Mouse (Mus musculus) myocyte (in vitro differentiated cells): ENCODE results near the gene Nudt13. TPM values are rescaled to one million over a fixed set of nuclear protein-coding genes. Genes with fewer than 3 reads are reported as not detected.

Source experiments
- H3K27me3 ChIP-seq: one replicate; pipeline ENCODE4 v1.6.1; 2011; ENCODE audit not compliant: control insufficient read depth, insufficient read depth, insufficient read length
- H3K36me3 ChIP-seq: one replicate; pipeline ENCODE4 v1.6.1; 2011; ENCODE audit not compliant: control insufficient read depth, insufficient read depth
- H3K4me2 ChIP-seq: one replicate; pipeline ENCODE4 v1.6.1; 2011; ENCODE audit warnings: low read depth, control low read depth
- H3K4me3 ChIP-seq: one replicate; pipeline ENCODE4 v1.5.1; 2011; ENCODE audit warnings: mild to moderate bottlenecking, control low read depth, moderate library complexity
- H3K79me2 ChIP-seq: one replicate; pipeline ENCODE4 v1.6.1; 2011; ENCODE audit not compliant: control insufficient read depth, insufficient read depth
- H3ac ChIP-seq: one replicate; pipeline ENCODE4 v1.6.1; 2011; ENCODE audit not compliant: control insufficient read depth, insufficient read length
- CEBPB ChIP-seq: IDR thresholded peaks from 2 replicates; pipeline ENCODE4 v1.6.1; 2011; ENCODE audit warnings: mild to moderate bottlenecking, moderate library complexity; ENCODE audit not compliant: poor library complexity, insufficient read depth, severe bottlenecking
- E2F4 ChIP-seq: IDR thresholded peaks from one replicate; pipeline ENCODE4 v1.6.1; 2011; ENCODE audit warnings: mild to moderate bottlenecking, control low read depth, moderate library complexity; ENCODE audit not compliant: insufficient read depth
- MAX ChIP-seq: IDR thresholded peaks from one replicate; pipeline ENCODE4 v1.6.1; 2011; ENCODE audit warnings: low read depth, mild to moderate bottlenecking, control low read depth
- MYOD1 ChIP-seq, 3 experiments: IDR thresholded peaks; one replicate each; pipeline ENCODE4 v1.6.1; 2011; ENCODE audit warnings: control low read depth in 2 of 3, low read depth in 2 of 3, mild to moderate bottlenecking in 2 of 3, moderate library complexity in 1 of 3; ENCODE audit not compliant: insufficient read length in 2 of 3, control insufficient read depth in 1 of 3
- MYOG ChIP-seq, 3 experiments: IDR thresholded peaks; one replicate each; pipeline ENCODE4 v1.6.1; 2011; ENCODE audit warnings: control low read depth in 2 of 3, low read depth in 2 of 3, mild to moderate bottlenecking in 2 of 3; ENCODE audit not compliant: insufficient read length in 2 of 3, control insufficient read depth in 1 of 3, insufficient read depth in 1 of 3
- POLR2A ChIP-seq: IDR thresholded peaks from one replicate; pipeline ENCODE4 v1.6.1; 2011; ENCODE audit warnings: low read depth, mild to moderate bottlenecking, control low read depth, moderate library complexity; ENCODE audit not compliant: insufficient read length
- POLR2AphosphoS2 ChIP-seq: IDR thresholded peaks from one replicate; pipeline ENCODE4 v1.6.1; 2011; ENCODE audit warnings: low read depth, control low read depth; ENCODE audit not compliant: insufficient read length
- REST ChIP-seq: IDR thresholded peaks from one replicate; pipeline ENCODE4 v1.6.1; 2011; ENCODE audit warnings: mild to moderate bottlenecking, control low read depth, moderate library complexity; ENCODE audit not compliant: insufficient read depth, insufficient read length
- SRF ChIP-seq: IDR thresholded peaks from one replicate; pipeline ENCODE4 v1.6.1; 2011; ENCODE audit warnings: low read depth; ENCODE audit not compliant: control insufficient read depth, insufficient read length
- TCF12 ChIP-seq: IDR thresholded peaks from one replicate; pipeline ENCODE4 v1.6.1; 2011; ENCODE audit warnings: mild to moderate bottlenecking, control low read depth; ENCODE audit not compliant: poor library complexity, insufficient read depth, severe bottlenecking
- TCF3 ChIP-seq: IDR thresholded peaks from one replicate; pipeline ENCODE4 v1.6.1; 2011; ENCODE audit warnings: low read depth, control low read depth; ENCODE audit not compliant: insufficient read length
- USF1 ChIP-seq: IDR thresholded peaks from one replicate; pipeline ENCODE4 v1.6.1; 2011; ENCODE audit warnings: low read depth, mild to moderate bottlenecking, control low read depth, moderate library complexity
- polyA plus RNA-seq: library from polyadenylated mRNA; unstranded; fragments of >200 nt; fragmentation: generic; extraction: Trizol; gene quantifications from one replicate; pipeline ENCODE4 v1.2.1, GENCODE M21; 2012; ENCODE audit warnings: missing spikeins

Nudt13 gene
- polyA plus RNA-seq, 1 experiment: 11.1 TPM

DNA sequence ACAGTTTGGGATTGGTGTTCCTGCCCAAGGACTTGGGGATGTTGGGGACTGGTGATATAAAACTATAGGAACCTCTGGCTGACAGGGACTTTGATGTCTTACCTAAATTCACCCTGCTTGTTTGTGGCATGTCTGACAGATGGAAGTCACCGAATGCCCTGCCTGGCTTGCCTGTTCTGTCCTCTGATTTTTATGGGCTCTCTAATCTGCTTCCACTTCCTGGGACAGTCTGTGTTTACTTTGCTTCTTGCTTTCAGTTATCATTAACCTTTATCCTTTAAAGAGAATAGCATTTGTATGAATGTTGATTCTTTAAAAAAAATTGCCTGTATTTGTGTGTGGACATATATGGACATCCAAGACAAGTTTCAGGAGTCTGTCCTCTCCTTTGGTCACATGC is 20.6 kb downstream of the Nudt13 start:
- Histone ChIP-seq H3K4me2 (no peak overlapping the region), H3ac (no peak overlapping the region), H3K36me3 (peaks cover 5% of the 10 kb centered on the region), H3K79me2 (no peaks in the 10 kb centered on the region), H3K4me3 (no peak overlapping the region), H3K27me3 (no peaks in the 10 kb centered on the region)
- TF ChIP-seq MAX (no peak), SRF (no peak), POLR2A (no peak), REST (no peak), E2F4 (no peak), TCF12 (no peak), CEBPB (no peak), POLR2AphosphoS2 (no peak), USF1 (no peak), MYOG (IDR thresholded peaks at IDR 0.05; ENCODE audit: control insufficient read depth in 1 of 3, insufficient read depth in 1 of 3, insufficient read length in 2 of 3, low read depth in 2 of 3) (no peak), MYOD1 (IDR thresholded peaks at IDR 0.05; ENCODE audit: control insufficient read depth in 1 of 3, insufficient read length in 2 of 3, low read depth in 2 of 3) (no peak), TCF3 (no peak)

DNA sequence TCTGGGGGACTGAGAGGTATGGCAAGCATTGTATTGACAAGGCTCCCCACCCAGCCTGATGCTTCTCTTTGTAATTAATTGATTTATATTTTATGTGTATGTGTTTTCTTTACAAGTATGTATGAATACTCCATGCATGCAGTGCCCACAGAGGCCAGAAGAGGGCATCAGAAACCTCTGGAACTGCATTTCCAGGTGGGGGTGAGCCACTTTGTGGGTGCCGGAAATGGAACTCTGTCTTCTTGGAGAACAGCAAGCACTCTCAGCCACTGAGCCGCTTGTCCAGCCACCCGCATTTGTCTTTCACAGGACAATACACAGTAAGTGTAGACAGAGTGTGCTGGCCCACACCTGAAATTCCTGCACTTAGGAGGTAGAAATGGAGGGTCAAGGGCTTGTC is 24.9 kb downstream of the Nudt13 start:
- Histone ChIP-seq H3K4me2 (no peak overlapping the region), H3ac (no peak overlapping the region), H3K36me3 (peaks cover 7% of the 10 kb centered on the region), H3K79me2 (no peaks in the 10 kb centered on the region), H3K4me3 (no peak overlapping the region), H3K27me3 (no peaks in the 10 kb centered on the region)
- TF ChIP-seq CEBPB (no peak), TCF3 (no peak), MAX (no peak), POLR2AphosphoS2 (no peak), REST (no peak), E2F4 (no peak), MYOG (IDR thresholded peaks at IDR 0.05; ENCODE audit: control insufficient read depth in 1 of 3, insufficient read depth in 1 of 3, insufficient read length in 2 of 3, low read depth in 2 of 3) (no peak), USF1 (no peak), MYOD1 (IDR thresholded peaks at IDR 0.05; ENCODE audit: control insufficient read depth in 1 of 3, insufficient read length in 2 of 3, low read depth in 2 of 3) (no peak), TCF12 (no peak), POLR2A (no peak), SRF (no peak)

DNA sequence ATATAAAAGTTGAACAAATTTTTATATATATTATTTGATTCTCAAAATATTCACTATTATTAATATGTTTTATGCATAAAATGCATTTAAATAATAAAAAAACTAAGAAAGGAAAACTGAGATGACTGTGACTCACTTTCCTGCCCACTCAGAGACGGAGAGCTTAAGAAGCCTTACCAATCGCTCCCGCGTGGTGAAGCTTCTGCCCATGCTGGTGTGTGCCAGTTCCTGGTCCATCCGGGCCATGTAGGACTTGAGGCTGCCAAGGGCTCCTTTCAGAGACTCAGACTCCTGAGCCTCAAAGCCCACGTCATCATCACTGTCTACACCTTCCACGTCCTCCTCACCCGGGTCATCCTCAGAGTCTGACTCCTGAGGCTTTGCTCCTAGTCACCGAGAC is 29.7 kb downstream of the Nudt13 start:
- Histone ChIP-seq H3K4me3 (no peak overlapping the region), H3K27me3 (no peaks in the 10 kb centered on the region), H3K79me2 (no peaks in the 10 kb centered on the region), H3K36me3 (peaks cover 28% of the 10 kb centered on the region), H3K4me2 (no peak overlapping the region), H3ac (no peak overlapping the region)
- TF ChIP-seq POLR2A: no peak
- no peak for TF ChIP-seq SRF
- TF ChIP-seq CEBPB: no peak
- no peak for TF ChIP-seq REST
- TF ChIP-seq MAX: no peak
- TF ChIP-seq E2F4: no peak
- no peak for TF ChIP-seq POLR2AphosphoS2
- no peak for TF ChIP-seq TCF3
- TF ChIP-seq TCF12: no peak
- no peak for TF ChIP-seq MYOG (IDR thresholded peaks at IDR 0.05; ENCODE audit: control insufficient read depth in 1 of 3, insufficient read depth in 1 of 3, insufficient read length in 2 of 3, low read depth in 2 of 3)
- no peak for TF ChIP-seq USF1
- no peak for TF ChIP-seq MYOD1 (IDR thresholded peaks at IDR 0.05; ENCODE audit: control insufficient read depth in 1 of 3, insufficient read length in 2 of 3, low read depth in 2 of 3)

DNA sequence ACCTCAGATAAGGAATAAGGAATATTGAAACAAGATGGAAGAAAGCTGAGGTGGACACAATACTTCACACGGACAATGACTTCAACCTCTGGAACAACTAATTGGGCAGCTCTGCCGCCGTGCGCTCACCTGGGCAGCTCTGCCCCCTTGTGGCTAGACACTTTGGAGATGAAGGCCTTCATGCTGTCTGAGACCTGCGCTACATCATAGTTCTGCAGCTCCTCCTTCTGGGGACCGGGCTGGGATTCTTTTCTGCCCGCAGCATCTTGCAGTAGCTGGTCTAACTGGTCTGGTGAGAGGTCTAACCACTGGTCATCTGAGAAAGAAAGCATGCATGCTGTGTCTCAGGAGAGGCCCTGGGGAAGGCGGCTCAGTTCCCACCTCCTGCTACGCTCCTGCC is 34.0 kb downstream of the Nudt13 start:
- H3K27me3 ChIP-seq: no peaks in the 10 kb centered on the region
- peaks cover 39% of the 10 kb centered on the region for H3K36me3 ChIP-seq
- TF ChIP-seq TCF12: no peak
- TF ChIP-seq USF1: no peak
- no peak for TF ChIP-seq MYOG (IDR thresholded peaks at IDR 0.05; ENCODE audit: control insufficient read depth in 1 of 3, insufficient read depth in 1 of 3, insufficient read length in 2 of 3, low read depth in 2 of 3)
- no peak for TF ChIP-seq MYOD1 (IDR thresholded peaks at IDR 0.05; ENCODE audit: control insufficient read depth in 1 of 3, insufficient read length in 2 of 3, low read depth in 2 of 3)
- no peak for TF ChIP-seq CEBPB
- TF ChIP-seq POLR2AphosphoS2: no peak
- no peak overlapping the region for H3ac ChIP-seq
- no peak overlapping the region for H3K4me3 ChIP-seq
- H3K4me2 ChIP-seq: no peak overlapping the region
- H3K79me2 ChIP-seq: no peaks in the 10 kb centered on the region

DNA sequence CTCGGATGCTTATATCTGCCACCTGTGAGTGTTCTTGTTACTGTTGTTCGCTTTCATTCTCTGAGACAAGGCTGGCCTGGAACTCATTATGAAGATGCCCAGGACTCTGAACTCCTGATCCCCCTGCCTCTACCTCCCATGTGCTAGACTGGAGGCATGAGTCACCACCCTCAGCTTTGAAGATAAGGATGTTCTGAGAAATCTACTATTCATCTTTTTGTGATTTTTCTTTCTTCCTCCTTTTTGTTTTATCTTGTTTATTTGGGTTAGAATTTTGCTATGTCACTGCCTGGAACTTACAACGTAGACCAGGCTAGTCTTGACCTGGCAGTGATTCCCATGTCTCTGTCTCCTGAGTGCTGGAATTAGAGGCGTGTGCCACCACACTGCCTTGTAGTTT is 36.8 kb downstream of the Nudt13 start:
- H3K36me3 ChIP-seq: peaks cover 53% of the 10 kb centered on the region
- H3K79me2 ChIP-seq: no peaks in the 10 kb centered on the region
- no peak for TF ChIP-seq CEBPB
- no peak for TF ChIP-seq POLR2AphosphoS2
- TF ChIP-seq POLR2A: no peak
- no peak for TF ChIP-seq TCF3
- no peak for TF ChIP-seq TCF12
- TF ChIP-seq MYOG (IDR thresholded peaks at IDR 0.05; ENCODE audit: control insufficient read depth in 1 of 3, insufficient read depth in 1 of 3, insufficient read length in 2 of 3, low read depth in 2 of 3): no peak
- no peak for TF ChIP-seq E2F4
- TF ChIP-seq USF1: no peak
- no peak for TF ChIP-seq SRF
- TF ChIP-seq MAX: no peak
- no peak for TF ChIP-seq REST
- TF ChIP-seq MYOD1 (IDR thresholded peaks at IDR 0.05; ENCODE audit: control insufficient read depth in 1 of 3, insufficient read length in 2 of 3, low read depth in 2 of 3): no peak
- H3K27me3 ChIP-seq: no peaks in the 10 kb centered on the region
- no peak overlapping the region for H3K4me3 ChIP-seq
- H3K4me2 ChIP-seq: no peak overlapping the region
- H3ac ChIP-seq: no peak overlapping the region
